Mouse (Mus musculus): ENCODE measurements around the gene Dab1. TPM values are rescaled to one million over a fixed set of nuclear protein-coding genes. Genes with fewer than 3 reads are reported as not detected.

Gene Dab1
- total and polyA plus RNA-seq, 3 experiments = not detected

DNA sequence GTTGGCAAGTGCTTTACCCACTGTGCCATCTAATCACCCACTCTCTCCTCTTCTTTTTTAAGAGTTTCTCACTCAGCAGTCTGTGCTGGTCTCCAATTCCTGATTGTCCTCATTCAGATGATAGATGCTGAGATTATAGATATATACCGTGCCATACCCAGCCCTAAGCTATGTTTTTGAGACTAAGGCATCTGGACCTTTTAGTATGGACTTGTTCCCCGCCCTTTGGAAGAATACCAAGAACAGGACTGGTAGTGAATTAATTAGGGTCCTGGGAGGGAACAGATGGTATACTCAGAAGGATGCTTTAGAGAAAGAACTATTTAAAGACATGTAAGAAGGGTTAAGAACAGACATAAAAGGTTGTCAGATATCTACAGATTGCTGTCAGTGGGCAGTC, 268.9 kb downstream of the Dab1 start:
- Histone ChIP-seq H3K4me1 (ENCODE audit: control insufficient read depth in 1 of 2, insufficient read depth in 2 of 2, low read length in 2 of 2) (no peaks in the 10 kb centered on the region), H3K4me3 (ENCODE audit: control insufficient read depth in 1 of 2, insufficient read depth in 1 of 2, low read depth in 2 of 2, low read length in 2 of 2) (no peak overlapping the region), H3K27ac (ENCODE audit: control insufficient read depth, low read depth, low read length) (no peak overlapping the region), H3K9ac (ENCODE audit: control insufficient read depth, low read depth, low read length, poor library complexity, severe bottlenecking) (no peak overlapping the region), H3K9me3 (replicated peaks; ENCODE audit: insufficient read depth, low read length) (no peaks in the 10 kb centered on the region), H3K36me3 (ENCODE audit: control insufficient read depth in 1 of 2, insufficient read depth in 2 of 2, low read length in 2 of 2) (no peaks in the 10 kb centered on the region), H3K79me2 (ENCODE audit: control insufficient read depth, insufficient read depth, low read length, poor library complexity) (no peaks in the 10 kb centered on the region), H3K27me3 (ENCODE audit: control insufficient read depth in 1 of 2, insufficient read depth in 2 of 2, low read length in 2 of 2) (no peaks in the 10 kb centered on the region)
- TF ChIP-seq USF2 (IDR thresholded peaks at IDR 0.05; ENCODE audit: borderline replicate concordance in 1 of 2, insufficient read depth in 1 of 2, low read depth in 1 of 2, low read length in 2 of 2) = no peak
- no peak for TF ChIP-seq POLR2AphosphoS2 (IDR thresholded peaks at IDR 0.05; ENCODE audit: low read length)
- TF ChIP-seq MAFK (IDR thresholded peaks at IDR 0.05; ENCODE audit: borderline replicate concordance, low read depth, low read length) = no peak
- no peak for TF ChIP-seq MAX (IDR thresholded peaks at IDR 0.05; ENCODE audit: low read length)
- TF ChIP-seq RAD21 (IDR thresholded peaks at IDR 0.05; ENCODE audit: low read depth, low read length) = no peak
- TF ChIP-seq CTCF (IDR thresholded peaks at IDR 0.05 in 2 of 3, conservative IDR thresholded peaks at IDR 0.05 in 1 of 3; ENCODE audit: control insufficient read depth in 1 of 3, insufficient read depth in 1 of 3, low read depth in 2 of 3, low read length in 3 of 3, poor library complexity in 1 of 3, severe bottlenecking in 1 of 3) = no peak
- no peak for TF ChIP-seq KAT2A (conservative IDR thresholded peaks at IDR 0.05; ENCODE audit: low read depth, low read length)
- TF ChIP-seq E2F4 (IDR thresholded peaks at IDR 0.05; ENCODE audit: borderline replicate concordance, low read depth, low read length) = no peak
- TF ChIP-seq SIN3A (IDR thresholded peaks at IDR 0.05; ENCODE audit: low read length) = no peak
- no peak for TF ChIP-seq USF1 (IDR thresholded peaks at IDR 0.05; ENCODE audit: low read depth, low read length)
- TF ChIP-seq MYB (IDR thresholded peaks at IDR 0.05; ENCODE audit: low read depth, low read length) = no peak
- TF ChIP-seq TCF12 (IDR thresholded peaks at IDR 0.05; ENCODE audit: low read depth, low read length) = no peak
- TF ChIP-seq SMC3 (IDR thresholded peaks at IDR 0.05; ENCODE audit: low read depth, low read length) = no peak
- TF ChIP-seq TAL1 (IDR thresholded peaks at IDR 0.05; ENCODE audit: low read length) = no peak
- no peak for TF ChIP-seq MYC (IDR thresholded peaks at IDR 0.05; ENCODE audit: low read depth, low read length)
- no peak for TF ChIP-seq CHD2 (IDR thresholded peaks at IDR 0.05; ENCODE audit: low read length)
- DNase-seq (ENCODE audit: low read depth, low spot score) = no peak

- Histone ChIP-seq H3K4me3 (ENCODE audit: control insufficient read depth in 1 of 2, insufficient read depth in 1 of 2, low read depth in 2 of 2, low read length in 2 of 2) (no peak overlapping the region), H3K27me3 (ENCODE audit: control insufficient read depth in 1 of 2, insufficient read depth in 2 of 2, low read length in 2 of 2) (no peaks in the 10 kb centered on the region), H3K27ac (ENCODE audit: control insufficient read depth, low read depth, low read length) (no peak overlapping the region), H3K4me1 (ENCODE audit: control insufficient read depth in 1 of 2, insufficient read depth in 2 of 2, low read length in 2 of 2) (no peaks in the 10 kb centered on the region), H3K79me2 (ENCODE audit: control insufficient read depth, insufficient read depth, low read length, poor library complexity) (no peaks in the 10 kb centered on the region), H3K36me3 (ENCODE audit: control insufficient read depth in 1 of 2, insufficient read depth in 2 of 2, low read length in 2 of 2) (no peaks in the 10 kb centered on the region), H3K9me3 (replicated peaks; ENCODE audit: insufficient read depth, low read length) (no peaks in the 10 kb centered on the region), H3K9ac (ENCODE audit: control insufficient read depth, low read depth, low read length, poor library complexity, severe bottlenecking) (no peak overlapping the region)
- TF ChIP-seq BHLHE40 (IDR thresholded peaks at IDR 0.05; ENCODE audit: borderline replicate concordance, low read depth, low read length) (no peak), CTCF (IDR thresholded peaks at IDR 0.05 in 2 of 3, conservative IDR thresholded peaks at IDR 0.05 in 1 of 3; ENCODE audit: control insufficient read depth in 1 of 3, insufficient read depth in 1 of 3, low read depth in 2 of 3, low read length in 3 of 3, poor library complexity in 1 of 3, severe bottlenecking in 1 of 3) (no peak), GATA1 (IDR thresholded peaks at IDR 0.05; ENCODE audit: low read depth, low read length) (no peak), USF2 (IDR thresholded peaks at IDR 0.05; ENCODE audit: borderline replicate concordance in 1 of 2, insufficient read depth in 1 of 2, low read depth in 1 of 2, low read length in 2 of 2) (no peak), MAZ (IDR thresholded peaks at IDR 0.05; ENCODE audit: low read depth, low read length) (no peak), JUND (IDR thresholded peaks at IDR 0.05; ENCODE audit: low read depth, low read length) (no peak), TBP (IDR thresholded peaks at IDR 0.05; ENCODE audit: low read depth, low read length) (no peak), E2F4 (IDR thresholded peaks at IDR 0.05; ENCODE audit: borderline replicate concordance, low read depth, low read length) (no peak), ETS1 (IDR thresholded peaks at IDR 0.05; ENCODE audit: low read depth, low read length) (no peak), TAL1 (IDR thresholded peaks at IDR 0.05; ENCODE audit: low read length) (no peak), ZMIZ1 (IDR thresholded peaks at IDR 0.05; ENCODE audit: low read depth, low read length) (no peak), GABPA (IDR thresholded peaks at IDR 0.05; ENCODE audit: low read depth, low read length) (no peak), ZNF384 (IDR thresholded peaks at IDR 0.05; ENCODE audit: low read depth, low read length) (no peak), CHD2 (IDR thresholded peaks at IDR 0.05; ENCODE audit: low read length) (no peak), UBTF (IDR thresholded peaks at IDR 0.05; ENCODE audit: borderline replicate concordance, insufficient read depth, low read depth, low read length) (no peak), POLR2AphosphoS2 (IDR thresholded peaks at IDR 0.05; ENCODE audit: low read length) (no peak), SIN3A (IDR thresholded peaks at IDR 0.05; ENCODE audit: low read length) (no peak)
- DNase-seq (ENCODE audit: low read depth, low spot score) = no peak
Measured at GRCm38 (mm10) chr4:103889110-103889509, 270.0 kb downstream of the Dab1 start.

All from MEL (cell line).